Mouse (Mus musculus) lung, embryonic 14.5 days (tissue): ENCODE results near the gene Acrbp. TPM values are rescaled to one million over a fixed set of nuclear protein-coding genes. Genes with fewer than 3 reads are reported as not detected.
A peak's percentile ranks its signal among the peaks of the same experiment; 100 is the strongest.

Experiments
- ATAC-seq: fragments of 200-750 bp; cut with Nextera tagmentation; 2 replicates; pipeline ENCODE4 v1.8.0; 2017; ENCODE audit warnings: mild to moderate bottlenecking, moderate TSS enrichment, moderate library complexity; ENCODE audit not compliant: insufficient read depth
- DNase-seq: peaks from one replicate; pipeline ENCODE4 v3.0.0-alpha.2; 2015
- H3K27ac ChIP-seq: fragments of 300-500 bp; sonication (generic); 2 replicates; pipeline ENCODE4 v1.5.1; 2014; ENCODE audit warnings: low read depth, mild to moderate bottlenecking, moderate library complexity
- H3K27me3 ChIP-seq: fragments of 300-500 bp; sonication (generic); 2 replicates; pipeline ENCODE4 v1.6.1; 2014; ENCODE audit warnings: low read length, control low read depth; ENCODE audit not compliant: insufficient read depth
- H3K36me3 ChIP-seq: fragments of 300-500 bp; sonication (generic); 2 replicates; pipeline ENCODE4 v1.6.1; 2014; ENCODE audit warnings: control low read depth; ENCODE audit not compliant: insufficient read depth
- H3K4me1 ChIP-seq: fragments of 300-500 bp; sonication (generic); 2 replicates; pipeline ENCODE4 v1.6.1; 2014; ENCODE audit warnings: antibody characterized with exemption, control low read depth; ENCODE audit not compliant: insufficient read depth
- H3K4me2 ChIP-seq: fragments of 300-500 bp; sonication (generic); 2 replicates; pipeline ENCODE4 v1.6.1; 2014; ENCODE audit warnings: mild to moderate bottlenecking
- H3K4me3 ChIP-seq: fragments of 300-500 bp; sonication (generic); 2 replicates; pipeline ENCODE4 v1.5.1; 2014; ENCODE audit warnings: low read depth, low read length
- H3K9ac ChIP-seq: fragments of 300-500 bp; sonication (generic); 2 replicates; pipeline ENCODE4 v1.6.1; 2014
- H3K9me3 ChIP-seq: fragments of 300-500 bp; sonication (generic); 2 replicates; pipeline ENCODE4 v1.6.1; 2016; ENCODE audit warnings: low read depth, low read length, control low read depth
- CTCF ChIP-seq: IDR thresholded peaks from 2 replicates; pipeline ENCODE4 v1.5.1; 2016; ENCODE audit warnings: antibody characterized with exemption, low read depth
- WGBS: fragments of 180-500 bp; shearing (Covaris S2); extraction: QIAGEN DNeasy Blood & Tissue Kit; methylation state at CpG from one replicate; pipeline ENCODE4 v1.1.7; 2014; 5-methylcytosine and 5-hydroxymethylcytosine counted together
- polyA plus RNA-seq: library from polyadenylated mRNA; unstranded; fragments of >200 nt; fragmentation: Nextera tagmentation; extraction: Ambion mirVana; gene quantifications from 2 replicates; pipeline ENCODE4 v1.2.1, GENCODE M21; 2014

Acrbp gene
- polyA plus RNA-seq, 1 experiment from 2014 or later, result 13.6 TPM

DNA sequence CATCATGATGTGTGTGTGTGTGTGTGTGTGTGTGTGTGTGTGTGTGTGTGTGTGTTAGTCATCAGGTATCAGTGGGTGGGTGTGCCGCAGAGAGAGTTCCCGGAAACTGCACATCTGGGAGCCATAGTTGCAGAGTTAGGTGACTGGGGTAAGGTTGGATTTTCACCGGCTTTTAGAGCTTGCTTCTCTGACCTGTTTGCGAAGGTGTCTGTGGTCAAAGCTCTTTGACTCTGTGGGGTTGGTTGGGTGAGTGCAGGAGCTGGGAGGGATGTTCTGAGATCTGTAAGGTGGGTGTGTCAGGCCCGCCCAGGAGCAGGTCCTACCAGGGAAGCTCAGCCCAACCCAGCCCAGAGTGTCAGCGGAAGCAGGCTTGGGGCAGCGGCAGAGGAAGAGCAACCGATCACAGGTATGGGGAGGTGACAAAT, 18.1 kb downstream of the Acrbp start, which contains the start of gene Lpar5:
TSS of gene Lpar5 (plus strand) at position 350 of the 425 bp plus-strand sequence.
- Histone ChIP-seq H3K9me3 (no peaks in the 10 kb centered on the region), H3K4me2 (no peak within 1 kb of the TSS), H3K4me1 (0 out of 2 replicates have a peak, but pooled peaks cover 4% of the 10 kb centered on the region), H3K27ac (no peak within 1 kb of the TSS), H3K9ac (no peak within 1 kb of the TSS), H3K27me3 (no peaks in the 10 kb centered on the region), H3K36me3 (no peaks in the 10 kb centered on the region), H3K4me3 (no peak within 1 kb of the TSS)
- ATAC-seq (no peak), DNase-seq (no peak)
- no peak for TF ChIP-seq CTCF
- 48% methylated on average over 8 of the region's 8 CpGs for WGBS

- H3K9ac ChIP-seq, result no peak overlapping the region
- no peak overlapping the region for H3K4me3 ChIP-seq
- no peaks in the 10 kb centered on the region for H3K27me3 ChIP-seq
- H3K4me1 ChIP-seq, result 0 out of 2 replicates have a peak, but pooled peaks cover 4% of the 10 kb centered on the region
- no peak for TF ChIP-seq CTCF
- H3K9me3 ChIP-seq, result no peaks in the 10 kb centered on the region
- peak; percentile 48; the same call in 1 of the 2 replicates for ATAC-seq
- 77% methylated on average over 18 of the region's 18 CpGs for WGBS
- H3K27ac ChIP-seq, result peak overlapping the region; percentile 76
- no peak for DNase-seq
- H3K36me3 ChIP-seq, result no peaks in the 10 kb centered on the region
- H3K4me2 ChIP-seq, result no peak overlapping the region
Measured at GRCm38 (mm10) chr6:125071170-125071895, 21.8 kb downstream of the Acrbp start.

GRCm38 (mm10) chr6:125071896-125072279, 22.4 kb downstream of the Acrbp start:
- Histone ChIP-seq H3K36me3 (no peaks in the 10 kb centered on the region), H3K4me2 (no peak overlapping the region), H3K4me3 (no peak overlapping the region), H3K9ac (no peak overlapping the region), H3K27ac (peak overlapping the region; percentile 76), H3K4me1 (0 out of 2 replicates have a peak, but pooled peaks cover 4% of the 10 kb centered on the region), H3K9me3 (no peaks in the 10 kb centered on the region), H3K27me3 (no peaks in the 10 kb centered on the region)
- peak; percentile 71 for DNase-seq
- WGBS, result 17% methylated on average over 2 of the region's 2 CpGs
- peak; percentile 67 for ATAC-seq
- TF ChIP-seq CTCF, result no peak

GRCm38 (mm10) chr6:125073825-125074224, 24.3 kb downstream of the Acrbp start:
- Histone ChIP-seq H3K27ac (no peak overlapping the region), H3K9me3 (no peaks in the 10 kb centered on the region), H3K4me2 (no peak overlapping the region), H3K4me1 (0 out of 2 replicates have a peak, but pooled peaks cover 4% of the 10 kb centered on the region), H3K9ac (no peak overlapping the region), H3K27me3 (no peaks in the 10 kb centered on the region), H3K4me3 (no peak overlapping the region), H3K36me3 (no peaks in the 10 kb centered on the region)
- ATAC-seq (no peak), DNase-seq (no peak)
- 61% methylated on average over 8 of the region's 8 CpGs for WGBS
- no peak for TF ChIP-seq CTCF

DNA sequence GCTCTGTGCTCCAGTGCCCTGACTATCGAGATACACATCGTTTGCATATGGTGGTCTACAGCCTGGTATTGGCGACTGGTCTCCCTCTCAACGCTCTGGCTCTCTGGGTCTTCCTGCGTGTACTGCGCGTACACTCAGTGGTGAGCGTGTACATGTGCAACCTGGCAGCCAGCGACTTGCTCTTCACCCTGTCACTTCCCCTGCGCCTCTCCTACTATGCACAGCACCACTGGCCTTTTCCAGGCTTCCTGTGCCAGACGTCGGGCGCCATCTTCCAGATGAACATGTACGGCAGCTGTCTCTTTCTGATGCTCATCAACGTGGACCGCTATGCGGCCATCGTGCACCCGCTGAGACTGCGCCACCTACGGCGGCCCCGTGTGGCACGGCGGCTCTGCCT, 31.9 kb downstream of the Acrbp start:
- no peaks in the 10 kb centered on the region for H3K9me3 ChIP-seq
- H3K27me3 ChIP-seq, result no peaks in the 10 kb centered on the region
- peak overlapping the region; percentile 42 for H3K4me3 ChIP-seq
- no peak for TF ChIP-seq CTCF
- DNase-seq (no peak), ATAC-seq (peak; percentile 36)
- peaks cover 5% of the 10 kb centered on the region; the same call in 1 of the 2 replicates for H3K4me1 ChIP-seq
- H3K27ac ChIP-seq, result peak overlapping the region; percentile 79; the same call in 1 of the 2 replicates
- no peaks in the 10 kb centered on the region for H3K36me3 ChIP-seq
- WGBS, result 23% methylated on average over 25 of the region's 25 CpGs
- peak overlapping the region; percentile 85 for H3K4me2 ChIP-seq
- H3K9ac ChIP-seq, result peak overlapping the region; percentile 62

DNA sequence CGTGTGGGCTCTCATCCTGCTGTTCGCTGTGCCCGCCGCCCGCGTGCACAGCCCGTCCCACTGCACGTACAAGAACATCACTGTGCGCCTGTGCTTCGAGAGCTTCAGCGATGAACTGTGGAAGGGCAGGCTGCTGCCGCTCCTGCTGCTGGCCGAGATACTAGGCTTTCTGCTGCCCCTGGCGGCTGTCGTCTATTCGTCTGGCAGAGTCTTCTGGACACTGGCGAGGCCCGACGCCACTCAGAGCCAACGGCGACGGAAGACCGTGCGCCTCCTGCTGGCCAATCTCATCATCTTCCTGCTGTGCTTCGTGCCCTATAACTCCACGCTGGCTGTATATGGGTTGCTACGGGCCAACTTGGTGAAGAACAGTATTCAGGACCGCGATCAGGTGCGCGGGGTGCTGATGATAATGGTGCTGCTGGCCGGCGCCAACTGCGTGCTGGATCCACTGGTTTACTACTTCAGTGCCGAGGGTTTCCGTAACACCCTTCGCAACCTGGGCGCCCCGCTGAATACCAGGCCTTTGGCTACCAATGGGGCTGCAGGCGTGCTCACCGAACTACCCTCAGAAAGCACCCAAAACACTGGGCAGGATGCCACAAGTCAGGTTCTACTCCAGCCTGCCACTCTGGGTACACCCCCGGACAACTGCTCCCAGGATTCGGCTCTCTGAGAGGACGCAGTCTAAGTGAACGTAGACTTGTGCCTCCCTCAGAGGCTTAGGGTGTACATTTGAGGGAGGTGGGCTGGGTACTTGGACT, 32.5 kb downstream of the Acrbp start:
- Histone ChIP-seq H3K27me3 (no peaks in the 10 kb centered on the region), H3K27ac (peak overlapping the region; percentile 79; the same call in 1 of the 2 replicates), H3K4me2 (peak overlapping the region; percentile 85), H3K9me3 (no peaks in the 10 kb centered on the region), H3K4me3 (peak overlapping the region; percentile 42), H3K36me3 (no peaks in the 10 kb centered on the region), H3K4me1 (peaks cover 5% of the 10 kb centered on the region; the same call in 1 of the 2 replicates), H3K9ac (peak overlapping the region; percentile 62)
- 20% methylated on average over 45 of the region's 45 CpGs for WGBS
- peak; percentile 99 for DNase-seq
- peak; percentile 84 for ATAC-seq
- TF ChIP-seq CTCF, result peak; percentile 97
